Mouse (Mus musculus): ENCODE results near the gene Mrpl10. TPM values are rescaled to one million over a fixed set of nuclear protein-coding genes. Genes with fewer than 3 reads are reported as not detected.

Gene Mrpl10
- polyA plus RNA-seq, 1 experiment, result 34.0 TPM

- TF ChIP-seq CTCF (IDR thresholded peaks at IDR 0.05; ENCODE audit: low read depth, low read length) (no peak), POLR2A (IDR thresholded peaks at IDR 0.05; ENCODE audit: borderline replicate concordance, low read depth, low read length) (no peak)
- Histone ChIP-seq H3K4me1 (ENCODE audit: control insufficient read depth, insufficient read depth, low read length) (peaks cover 2% of the 10 kb centered on the region; the same call in 1 of the 2 replicates), H3K4me3 (ENCODE audit: insufficient read depth, low read length) (no peak overlapping the region), H3K27ac (ENCODE audit: insufficient read depth, low read depth, low read length) (no peak overlapping the region)
Observed at GRCm38 (mm10) chr11:97065538-97066295, 24.4 kb downstream of the Mrpl10 start.

DNA sequence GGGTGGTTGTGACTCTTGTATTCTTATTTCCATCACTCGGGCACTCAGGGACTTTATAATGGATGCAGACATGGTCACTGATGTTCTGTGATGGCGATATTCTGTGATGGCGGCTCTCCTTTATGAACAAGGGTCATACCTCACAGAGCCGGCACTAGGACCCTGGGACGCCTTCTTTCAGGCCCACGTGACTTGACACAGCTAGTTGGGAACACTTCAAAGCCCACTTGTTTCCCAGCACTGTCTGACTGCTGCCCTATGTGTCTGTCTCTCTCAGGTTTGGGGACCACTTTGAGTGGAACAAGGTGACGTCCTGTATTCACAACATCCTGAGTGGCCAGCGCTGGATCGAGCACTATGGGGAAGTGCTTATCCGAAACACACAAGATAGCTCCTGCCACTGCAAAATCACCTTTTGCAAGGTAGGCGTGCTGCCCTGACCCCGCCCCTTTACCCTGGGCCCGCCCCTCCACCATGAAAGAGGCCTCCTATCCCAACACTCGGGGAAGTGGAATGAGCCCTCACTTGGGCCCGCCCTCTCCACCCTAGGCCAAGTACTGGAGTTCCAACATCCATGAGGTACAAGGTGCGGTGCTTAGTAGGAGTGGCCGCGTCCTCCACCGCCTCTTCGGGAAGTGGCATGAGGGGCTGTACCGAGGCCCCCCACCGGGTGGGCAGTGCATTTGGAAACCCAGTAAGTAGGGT is 25.4 kb downstream of the Mrpl10 start:
- Histone ChIP-seq H3K4me3 (ENCODE audit: insufficient read depth, low read length) (no peak overlapping the region), H3K4me1 (ENCODE audit: control insufficient read depth, insufficient read depth, low read length) (peaks cover 2% of the 10 kb centered on the region; the same call in 1 of the 2 replicates), H3K27ac (ENCODE audit: insufficient read depth, low read depth, low read length) (no peak overlapping the region)
- TF ChIP-seq POLR2A (IDR thresholded peaks at IDR 0.05; ENCODE audit: borderline replicate concordance, low read depth, low read length), result no peak
- TF ChIP-seq CTCF (IDR thresholded peaks at IDR 0.05; ENCODE audit: low read depth, low read length), result no peak

DNA sequence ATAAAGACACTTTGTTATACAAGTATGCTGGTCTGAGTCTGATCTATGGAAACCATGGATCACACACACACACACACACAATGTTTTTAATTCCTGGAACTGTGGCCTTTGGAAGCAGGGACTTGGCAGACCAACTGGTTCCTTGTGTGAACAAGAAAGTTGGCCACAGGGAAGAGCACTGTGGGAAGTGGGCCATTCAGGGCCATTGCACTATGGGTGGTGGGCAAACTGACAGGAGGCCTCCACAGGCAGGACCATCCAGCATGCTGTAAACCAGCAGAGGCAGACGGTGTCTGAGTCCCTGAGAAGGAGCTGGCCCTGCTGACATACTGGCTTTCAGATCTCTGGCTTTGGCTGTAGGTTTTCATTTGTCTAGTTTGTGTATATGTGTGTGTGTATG is 28.0 kb downstream of the Mrpl10 start:
- Histone ChIP-seq H3K27ac (ENCODE audit: insufficient read depth, low read depth, low read length) (no peak overlapping the region), H3K4me1 (ENCODE audit: control insufficient read depth, insufficient read depth, low read length) (peaks cover 2% of the 10 kb centered on the region; the same call in 1 of the 2 replicates), H3K4me3 (ENCODE audit: insufficient read depth, low read length) (no peak overlapping the region)
- TF ChIP-seq CTCF (IDR thresholded peaks at IDR 0.05; ENCODE audit: low read depth, low read length) (no peak), POLR2A (IDR thresholded peaks at IDR 0.05; ENCODE audit: borderline replicate concordance, low read depth, low read length) (no peak)

- Histone ChIP-seq H3K4me3 (ENCODE audit: insufficient read depth, low read length) (no peak overlapping the region), H3K27ac (ENCODE audit: insufficient read depth, low read depth, low read length) (no peak overlapping the region), H3K4me1 (ENCODE audit: control insufficient read depth, insufficient read depth, low read length) (peaks cover 2% of the 10 kb centered on the region; the same call in 1 of the 2 replicates)
- TF ChIP-seq POLR2A (IDR thresholded peaks at IDR 0.05; ENCODE audit: borderline replicate concordance, low read depth, low read length) (no peak), CTCF (IDR thresholded peaks at IDR 0.05; ENCODE audit: low read depth, low read length) (no peak)
Observed at GRCm38 (mm10) chr11:97069770-97070169, 28.4 kb downstream of the Mrpl10 start.

GRCm38 (mm10) chr11:97071129-97071528 is 29.8 kb downstream of the Mrpl10 start:
- no peak overlapping the region for H3K4me3 ChIP-seq (ENCODE audit: insufficient read depth, low read length)
- TF ChIP-seq POLR2A (IDR thresholded peaks at IDR 0.05; ENCODE audit: borderline replicate concordance, low read depth, low read length) (no peak), CTCF (IDR thresholded peaks at IDR 0.05; ENCODE audit: low read depth, low read length) (no peak)
- no peak overlapping the region for H3K27ac ChIP-seq (ENCODE audit: insufficient read depth, low read depth, low read length)

GRCm38 (mm10) chr11:97072533-97072932 is 31.2 kb downstream of the Mrpl10 start:
- H3K4me3 ChIP-seq (ENCODE audit: insufficient read depth, low read length), result no peak overlapping the region
- no peak overlapping the region for H3K27ac ChIP-seq (ENCODE audit: insufficient read depth, low read depth, low read length)
- no peaks in the 10 kb centered on the region for H3K4me1 ChIP-seq (ENCODE audit: control insufficient read depth, insufficient read depth, low read length)
- TF ChIP-seq POLR2A (IDR thresholded peaks at IDR 0.05; ENCODE audit: borderline replicate concordance, low read depth, low read length) (no peak), CTCF (IDR thresholded peaks at IDR 0.05; ENCODE audit: low read depth, low read length) (no peak)

More at GRCm38 (mm10) chr11:97071129-97071528, 29.8 kb downstream of the Mrpl10 start:
- no peaks in the 10 kb centered on the region for H3K4me1 ChIP-seq (ENCODE audit: control insufficient read depth, insufficient read depth, low read length)

DNA sequence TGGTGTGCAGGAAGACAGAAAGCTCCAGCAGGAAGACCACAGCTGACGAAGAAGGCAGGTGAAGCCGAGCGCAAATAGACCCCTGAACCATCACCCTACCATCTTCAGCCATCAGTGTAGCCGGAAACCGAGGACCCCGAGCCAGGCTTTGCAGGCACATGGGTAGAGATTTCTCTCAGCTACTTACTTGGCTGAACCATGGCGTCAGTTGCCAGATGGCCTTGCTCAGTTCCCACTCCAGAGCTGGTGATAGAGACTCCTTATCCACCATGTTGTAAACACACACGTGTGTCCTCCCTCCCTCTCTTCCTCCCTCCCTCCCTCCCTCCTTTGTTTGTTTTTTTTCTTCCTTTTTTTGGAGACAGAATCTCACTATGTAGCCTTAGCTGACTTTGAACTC is 32.9 kb downstream of the Mrpl10 start:
- H3K4me1 ChIP-seq (ENCODE audit: control insufficient read depth, insufficient read depth, low read length), result no peaks in the 10 kb centered on the region
- H3K27ac ChIP-seq (ENCODE audit: insufficient read depth, low read depth, low read length), result no peak overlapping the region
- H3K4me3 ChIP-seq (ENCODE audit: insufficient read depth, low read length), result no peak overlapping the region
- no peak for TF ChIP-seq POLR2A (IDR thresholded peaks at IDR 0.05; ENCODE audit: borderline replicate concordance, low read depth, low read length)
- TF ChIP-seq CTCF (IDR thresholded peaks at IDR 0.05; ENCODE audit: low read depth, low read length), result no peak

- Histone ChIP-seq H3K27ac (ENCODE audit: insufficient read depth, low read depth, low read length) (no peak overlapping the region), H3K4me1 (ENCODE audit: control insufficient read depth, insufficient read depth, low read length) (peaks cover 8% of the 10 kb centered on the region), H3K4me3 (ENCODE audit: insufficient read depth, low read length) (no peak overlapping the region)
- TF ChIP-seq CTCF (IDR thresholded peaks at IDR 0.05; ENCODE audit: low read depth, low read length), result no peak
- TF ChIP-seq POLR2A (IDR thresholded peaks at IDR 0.05; ENCODE audit: borderline replicate concordance, low read depth, low read length), result no peak
Observed at GRCm38 (mm10) chr11:97078751-97079150, 37.4 kb downstream of the Mrpl10 start.

DNA sequence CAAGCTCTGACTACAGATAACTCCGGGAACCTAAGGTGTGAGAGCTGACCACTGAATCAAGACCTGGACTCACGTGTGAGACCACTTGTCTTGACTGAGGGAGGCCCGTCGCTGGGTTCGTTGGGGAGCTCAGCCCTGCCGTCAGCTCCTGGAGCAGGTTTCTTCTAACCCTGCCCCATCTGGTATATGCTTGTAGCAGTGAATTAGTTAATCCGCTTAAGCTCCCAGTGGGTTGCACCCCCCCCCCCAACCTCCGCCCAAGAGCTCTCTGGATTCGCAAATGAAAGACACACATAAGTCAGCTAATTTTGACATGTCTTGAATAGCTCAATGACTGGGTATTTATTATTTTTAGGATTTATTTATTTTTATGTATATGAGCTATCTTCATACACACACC is 38.9 kb downstream of the Mrpl10 start:
- no peak overlapping the region for H3K4me3 ChIP-seq (ENCODE audit: insufficient read depth, low read length)
- H3K27ac ChIP-seq (ENCODE audit: insufficient read depth, low read depth, low read length), result no peak overlapping the region
- TF ChIP-seq CTCF (IDR thresholded peaks at IDR 0.05; ENCODE audit: low read depth, low read length), result no peak
- no peak for TF ChIP-seq POLR2A (IDR thresholded peaks at IDR 0.05; ENCODE audit: borderline replicate concordance, low read depth, low read length)
- peaks cover 17% of the 10 kb centered on the region for H3K4me1 ChIP-seq (ENCODE audit: control insufficient read depth, insufficient read depth, low read length)

DNA sequence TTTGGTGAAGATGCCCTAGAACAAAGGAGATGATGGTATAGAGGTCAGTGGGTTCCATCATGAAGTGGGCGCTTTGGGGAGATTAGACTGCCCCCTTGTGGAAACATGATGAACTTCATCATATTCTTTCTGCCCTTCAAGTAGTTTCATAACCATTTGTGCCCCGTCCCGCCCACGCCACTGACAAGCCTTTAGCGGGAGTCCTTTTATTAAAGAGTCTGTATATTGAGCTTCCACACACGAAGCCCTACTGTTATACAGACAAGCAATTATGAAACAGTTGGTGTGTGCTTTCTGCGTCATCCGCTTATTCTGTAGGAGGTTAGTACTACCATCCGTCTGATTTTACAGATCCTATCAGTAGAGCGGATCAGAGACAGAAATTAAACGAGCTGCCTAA is 41.6 kb downstream of the Mrpl10 start:
- Histone ChIP-seq H3K4me3 (ENCODE audit: insufficient read depth, low read length) (no peak overlapping the region), H3K4me1 (ENCODE audit: control insufficient read depth, insufficient read depth, low read length) (peaks cover 17% of the 10 kb centered on the region), H3K27ac (ENCODE audit: insufficient read depth, low read depth, low read length) (no peak overlapping the region)
- TF ChIP-seq POLR2A (IDR thresholded peaks at IDR 0.05; ENCODE audit: borderline replicate concordance, low read depth, low read length) (no peak), CTCF (IDR thresholded peaks at IDR 0.05; ENCODE audit: low read depth, low read length) (peak; percentile 66)
